Mouse (Mus musculus) left cerebral cortex, adult 9 months (tissue): Measurements from ENCODE around the gene Prkcd.

ENCODE experiments used
- DNase-seq, 2 experiments: peaks; one replicate each; pipeline ENCODE4 v3.0.0; 2022; ENCODE audit warnings: low spot score in 2 of 2

The Prkcd gene

DNA sequence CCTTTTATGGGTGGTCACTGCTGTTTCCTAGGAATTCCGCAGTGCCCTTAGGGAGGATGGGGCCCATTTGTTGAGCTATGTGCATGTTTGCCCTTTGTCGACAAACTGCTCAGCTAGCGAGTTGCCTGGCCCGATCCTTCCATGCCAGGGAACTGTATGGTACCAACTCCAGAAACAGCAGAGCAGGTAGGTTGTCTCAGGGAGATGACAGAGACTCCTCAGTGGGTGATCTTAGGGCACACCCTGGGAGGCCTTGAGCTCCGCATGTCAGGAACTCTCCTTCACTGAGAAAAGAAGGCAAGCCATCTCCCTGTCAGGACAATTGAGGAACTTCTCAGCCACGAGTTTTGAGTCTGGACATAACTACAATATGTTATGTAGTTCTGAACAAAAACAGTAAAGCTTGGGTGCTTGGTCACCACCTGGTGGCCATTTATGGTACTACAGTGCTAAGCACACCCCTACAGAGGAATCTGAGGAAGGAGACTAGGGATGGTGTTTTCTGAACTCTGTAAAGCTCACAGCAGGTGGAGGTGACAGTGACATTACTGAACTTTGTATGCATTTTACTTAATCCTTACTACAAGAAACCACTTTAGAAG is 51.9 kb downstream of the Prkcd start:
- peak in 1 of 2 experiments; percentile 88 for DNase-seq

DNA sequence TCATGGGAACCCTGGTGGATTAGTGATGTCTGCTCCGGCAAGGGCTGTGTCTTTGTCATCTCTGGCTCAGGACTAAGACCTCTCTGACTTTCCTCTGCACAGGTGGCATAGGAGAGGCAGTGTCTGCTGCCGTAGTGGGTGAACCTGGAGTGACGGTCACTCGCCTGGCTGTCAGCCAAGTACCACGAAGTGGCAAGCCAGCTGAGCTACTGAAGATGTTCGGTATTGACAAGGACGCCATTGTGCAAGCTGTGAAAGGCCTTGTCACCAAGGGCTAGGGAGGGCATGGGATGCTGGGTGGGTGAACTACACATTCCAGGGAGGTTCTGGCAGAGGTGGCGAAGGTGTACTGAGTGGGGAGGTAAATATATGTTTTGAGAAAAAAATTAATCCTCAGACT is 52.8 kb downstream of the Prkcd start:
- no peak for DNase-seq

DNA sequence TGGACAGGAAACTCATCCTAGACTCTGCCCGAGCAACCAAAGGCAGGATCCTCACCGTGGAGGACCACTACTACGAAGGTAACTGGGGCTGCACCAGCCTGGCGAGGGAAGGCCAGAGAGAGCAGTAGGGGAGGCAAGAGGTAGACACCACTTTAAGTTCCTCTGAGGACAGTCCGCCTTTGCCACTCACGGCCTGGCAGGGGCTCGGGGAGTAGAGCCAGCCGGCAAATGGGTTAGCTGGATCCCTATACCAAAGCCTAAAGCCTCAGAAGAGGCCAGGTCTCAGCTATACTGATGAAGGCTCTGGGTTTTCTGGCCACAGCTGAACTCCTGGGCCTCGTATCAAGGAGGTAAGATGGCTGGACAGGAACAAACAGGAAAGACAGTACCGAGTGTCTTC is 53.8 kb downstream of the Prkcd start:
- DNase-seq, result no peak

DNA sequence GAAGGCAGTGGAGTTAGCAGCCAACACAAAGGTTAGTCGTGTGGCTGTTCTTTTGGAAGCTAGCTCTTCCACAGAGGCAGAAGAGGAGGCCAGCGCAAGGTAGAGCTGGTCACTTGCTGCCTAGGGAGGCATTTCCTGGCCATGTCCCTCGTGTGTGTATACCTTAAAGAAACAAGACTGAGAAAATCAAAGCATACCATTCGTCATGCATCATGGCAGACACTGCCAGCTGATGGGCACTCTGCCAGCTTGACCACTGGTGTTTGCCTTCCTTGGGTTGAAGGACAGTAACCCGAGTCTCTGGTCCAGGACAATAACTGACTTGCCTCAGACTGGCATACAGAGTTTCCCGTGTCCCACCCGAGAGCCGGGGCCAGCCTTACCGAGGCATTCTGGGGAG is 55.7 kb downstream of the Prkcd start:
- no peak for DNase-seq

DNA sequence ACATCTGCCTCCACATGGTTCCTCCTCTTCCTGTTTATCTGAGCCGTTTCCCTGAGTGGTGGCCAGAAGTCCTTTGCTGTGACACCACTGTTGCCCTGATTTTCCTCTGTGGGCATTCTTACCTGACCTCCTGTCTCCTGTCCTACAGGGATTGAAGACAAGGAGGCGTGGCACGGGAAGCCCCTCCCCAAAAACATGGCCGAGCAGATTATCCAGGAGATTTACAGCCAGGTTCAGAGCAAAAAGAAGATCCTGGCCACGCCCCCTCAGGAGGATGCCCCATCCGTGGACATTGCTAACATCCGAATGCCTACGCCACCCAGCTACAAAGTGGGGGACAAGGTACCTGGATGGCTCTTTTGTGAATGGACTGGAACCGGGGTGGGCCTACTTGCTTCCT is 58.0 kb downstream of the Prkcd start:
- no peak for DNase-seq

DNA sequence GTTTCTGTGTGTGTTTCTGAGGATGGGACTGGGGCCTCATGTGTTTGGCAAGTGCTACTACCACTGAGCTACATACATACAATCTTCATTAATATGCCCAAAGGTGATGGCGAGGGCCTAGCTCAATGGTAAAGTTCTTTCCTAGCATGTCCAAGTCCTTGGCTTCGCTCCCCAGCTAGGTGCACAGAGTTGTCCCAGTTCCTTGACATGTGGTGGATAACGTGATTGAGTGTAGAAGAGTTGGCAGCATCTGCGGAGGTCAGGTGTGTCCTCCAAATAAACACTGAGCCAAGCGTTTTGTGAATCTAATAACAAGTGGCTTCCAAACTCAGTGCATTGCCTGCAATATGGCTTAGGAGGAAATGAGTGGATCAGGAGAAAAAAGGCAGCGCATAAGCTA is 59.7 kb downstream of the Prkcd start:
- no peak for DNase-seq

DNA sequence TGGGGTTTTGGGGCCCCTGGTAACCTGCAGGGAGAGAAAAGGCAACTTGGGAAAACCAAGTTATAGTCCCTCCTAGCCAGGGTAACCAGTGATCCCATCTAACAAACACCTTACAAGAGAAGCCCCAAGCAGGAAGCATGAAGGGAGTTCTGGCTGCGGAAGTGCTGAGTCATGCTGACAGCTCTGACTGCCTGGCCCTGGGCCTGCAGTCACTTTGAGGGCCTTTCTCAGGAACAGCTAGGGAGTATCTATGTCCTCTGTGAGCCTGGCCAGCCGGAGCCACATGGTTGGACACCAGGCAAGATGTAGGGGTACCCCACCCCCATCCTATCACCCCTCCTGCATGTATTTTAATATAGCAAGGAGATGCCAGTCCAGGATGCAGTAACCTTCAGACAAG is 61.6 kb downstream of the Prkcd start:
- DNase-seq, result peak in 1 of 2 experiments; percentile 56

DNA sequence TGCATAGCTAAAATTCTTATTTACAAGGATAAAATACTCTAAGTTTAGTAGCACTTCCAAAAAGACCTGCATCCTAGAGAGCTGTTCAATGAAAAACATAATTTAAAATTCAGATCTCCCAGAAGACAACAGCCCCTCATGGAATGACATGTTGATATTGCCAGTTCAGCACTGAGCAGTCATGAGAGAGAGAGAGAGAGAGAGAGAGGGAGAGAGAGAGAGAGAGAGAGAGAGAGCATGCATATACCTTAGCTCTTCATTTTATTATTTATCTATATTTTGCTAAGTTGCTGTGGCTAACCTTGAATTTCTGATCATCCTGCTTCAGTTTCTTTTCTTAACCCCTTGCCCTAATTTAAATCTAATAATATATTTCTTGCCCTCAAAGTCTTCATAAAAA is 63.7 kb downstream of the Prkcd start:
- DNase-seq, result no peak

DNA sequence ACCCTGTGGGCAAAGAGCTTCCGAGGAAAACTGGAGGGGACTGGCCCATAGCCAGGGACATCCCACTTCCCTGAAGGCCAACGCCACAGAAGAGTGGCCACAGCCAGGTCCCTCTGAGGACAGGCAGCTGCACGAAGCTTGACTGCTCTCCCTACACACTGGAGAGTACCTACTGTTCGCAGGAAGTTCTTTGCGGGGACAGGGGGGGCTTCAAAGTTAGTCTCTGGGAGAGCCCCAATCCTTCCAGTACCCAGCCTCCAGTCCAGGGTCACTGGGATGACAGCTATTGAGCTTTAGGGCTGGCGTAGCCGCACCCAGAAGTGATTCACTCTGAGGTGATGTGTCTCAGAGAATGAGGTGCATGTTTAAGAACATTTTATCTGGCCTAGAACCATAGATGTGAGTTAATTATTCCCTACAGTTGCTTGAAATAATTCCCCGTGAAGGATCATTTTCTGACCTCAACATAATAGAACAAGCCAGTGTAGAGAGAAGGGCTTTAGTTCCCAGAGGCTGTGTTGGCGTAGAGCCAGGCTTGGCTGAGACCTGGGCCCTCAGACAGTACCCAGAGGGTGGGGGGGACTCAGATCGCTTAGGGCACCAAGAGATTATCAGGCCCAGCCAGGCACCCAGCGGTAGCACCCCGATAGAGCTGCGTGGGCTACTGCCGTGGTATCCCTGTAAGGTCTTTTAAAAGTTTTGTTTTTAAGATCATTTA is 64.4 kb downstream of the Prkcd start:
- no peak for DNase-seq

DNA sequence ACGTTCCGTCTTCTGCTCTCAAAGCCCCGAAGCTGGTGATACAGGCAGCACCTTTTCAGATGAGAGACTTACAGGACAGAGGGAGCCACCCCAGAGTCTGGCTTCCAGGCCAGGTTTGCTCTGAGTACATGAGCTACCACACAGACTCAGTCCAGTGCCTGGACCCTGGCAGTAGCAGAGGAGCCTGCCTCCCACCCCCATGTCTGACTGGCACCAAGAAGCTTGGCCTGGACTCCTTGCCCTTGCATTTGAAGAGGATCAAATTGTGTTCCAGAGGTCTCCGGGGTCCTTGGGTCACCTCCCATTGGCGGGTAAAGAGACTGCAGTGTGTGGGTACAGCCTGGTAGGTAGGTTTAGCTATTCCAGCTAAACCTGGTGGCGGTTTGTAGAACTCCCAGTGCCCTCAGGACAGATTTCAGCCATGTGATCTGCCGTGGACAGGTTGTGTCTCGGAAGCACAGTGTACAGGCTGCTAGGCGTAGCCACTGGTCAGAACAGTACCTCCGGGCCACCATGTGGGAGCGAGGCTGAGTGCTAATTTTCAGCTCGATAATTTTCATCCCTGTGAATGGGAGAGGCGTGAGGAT is 65.1 kb downstream of the Prkcd start:
- no peak for DNase-seq

DNA sequence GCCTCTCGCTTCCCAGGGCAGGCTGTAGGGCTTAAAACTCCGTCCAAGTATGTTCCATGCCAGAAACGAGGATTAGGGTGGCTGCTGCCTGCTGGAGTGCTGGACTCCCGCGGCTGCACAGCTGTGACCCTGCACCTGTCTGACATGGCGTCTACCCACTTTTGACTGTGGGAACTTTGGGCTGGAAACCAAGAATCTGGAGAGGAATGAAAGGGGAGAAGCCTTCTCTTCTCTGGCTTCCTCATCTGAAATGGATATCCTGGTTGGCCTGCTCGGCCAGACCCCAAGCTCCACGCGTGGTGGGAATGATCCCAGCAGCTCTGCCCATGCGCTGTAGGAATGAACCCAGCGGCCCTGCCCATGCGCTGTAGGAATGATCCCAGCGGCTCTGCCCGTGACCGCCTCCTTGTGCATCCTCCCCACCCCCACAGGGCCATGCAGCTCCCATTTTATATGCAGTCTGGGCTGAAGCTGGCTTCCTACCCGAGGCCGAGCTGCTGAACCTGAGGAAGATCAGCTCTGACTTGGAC is 66.6 kb downstream of the Prkcd start:
- no peak for DNase-seq

DNA sequence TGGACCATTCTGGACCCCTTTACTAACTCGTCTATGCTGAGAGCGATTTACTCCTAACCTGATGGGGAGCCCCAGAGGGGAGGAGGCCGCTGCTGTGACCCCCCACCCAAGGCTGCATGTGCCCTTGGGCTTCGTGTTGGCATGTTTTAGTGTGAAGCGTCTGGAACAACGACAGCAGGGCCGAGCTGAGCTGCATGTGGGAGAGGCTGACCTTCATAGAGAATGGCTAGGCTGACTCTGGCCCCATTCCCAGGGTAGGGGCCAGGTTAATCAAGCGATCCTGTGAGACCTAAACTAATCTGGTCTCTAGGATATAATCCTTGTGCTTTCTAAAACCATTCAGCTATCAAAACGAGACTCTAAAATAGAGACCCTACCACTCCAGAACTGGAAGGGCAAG is 68.3 kb downstream of the Prkcd start:
- DNase-seq, result no peak

DNA sequence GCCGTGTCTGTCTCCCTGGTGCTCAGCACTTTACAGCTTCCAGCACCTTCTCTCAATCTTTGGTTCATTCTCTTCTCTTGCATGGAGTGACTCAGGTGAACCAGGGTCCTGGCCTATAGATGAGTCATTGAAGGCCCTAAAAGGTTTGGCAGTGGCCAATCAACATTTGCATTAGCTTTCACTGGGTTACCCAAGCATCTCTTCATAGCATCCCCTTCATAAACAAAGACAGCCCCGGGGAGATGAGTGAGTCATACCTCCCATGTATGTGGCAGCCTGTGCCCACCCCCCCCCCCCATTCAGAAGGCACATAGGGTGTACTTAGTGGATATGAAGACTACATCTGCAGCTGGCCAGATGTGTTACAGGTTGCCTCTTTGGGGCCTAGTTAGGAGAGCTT is 69.4 kb downstream of the Prkcd start:
- no peak for DNase-seq

DNA sequence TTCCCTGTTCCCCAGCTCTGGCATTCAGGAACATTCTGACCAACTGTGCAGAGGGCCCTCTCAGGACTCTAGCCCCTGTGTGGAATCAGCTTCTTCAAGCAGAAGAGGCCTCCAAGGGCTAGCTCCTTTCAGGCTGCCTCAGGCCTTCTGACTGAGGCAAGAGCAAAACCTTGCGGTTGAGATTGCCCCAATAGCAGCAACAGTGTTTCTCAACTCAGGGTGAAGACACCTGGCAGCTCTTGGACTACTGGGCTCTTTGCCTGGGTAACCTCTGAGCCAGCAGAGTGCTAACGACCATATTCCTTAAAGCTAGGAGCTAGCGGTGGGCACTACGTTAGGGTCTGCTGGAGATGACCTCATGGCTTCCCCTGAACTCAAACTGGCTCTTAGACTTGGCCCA is 72.8 kb downstream of the Prkcd start:
- no peak for DNase-seq

DNA sequence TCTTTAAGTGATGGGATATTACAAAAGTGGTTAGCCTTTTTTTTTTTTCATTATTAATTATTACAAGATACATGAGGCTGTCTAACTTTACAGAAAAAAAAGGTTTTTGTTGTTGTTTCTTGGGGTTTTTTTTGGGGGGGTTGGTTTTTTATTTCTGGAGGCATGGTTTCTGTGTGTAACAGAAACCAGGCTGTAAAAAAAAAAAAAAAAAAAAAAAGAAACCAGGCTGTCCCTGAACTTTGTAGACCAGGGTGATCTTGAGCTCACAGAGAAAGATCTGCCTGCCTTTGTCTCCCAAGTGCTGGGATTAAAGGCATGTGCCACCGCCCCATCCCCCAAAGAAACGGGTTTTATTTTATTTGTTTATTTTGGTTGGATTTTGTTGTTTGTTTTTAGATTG is 74.0 kb downstream of the Prkcd start:
- DNase-seq, result no peak

DNA sequence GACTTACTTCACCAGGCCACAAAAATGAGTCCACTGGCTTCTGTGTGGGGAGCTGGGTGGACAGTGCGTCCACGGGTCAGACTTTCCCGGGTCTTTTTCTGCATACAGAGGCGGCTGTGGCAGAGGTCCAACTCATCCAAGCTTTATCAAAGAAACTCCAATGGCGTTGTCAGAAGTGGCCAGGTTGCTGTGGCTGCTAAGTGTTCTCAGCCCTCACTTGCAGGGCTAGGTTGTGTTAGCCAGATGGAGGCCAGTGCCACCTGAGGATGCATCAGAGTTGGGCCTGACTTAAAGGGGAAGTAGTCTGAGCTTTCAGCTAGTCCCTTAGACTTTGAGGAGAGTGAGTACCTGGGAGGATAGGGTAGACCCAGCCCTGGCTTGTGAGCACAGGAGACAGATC is 74.5 kb downstream of the Prkcd start:
- no peak for DNase-seq

DNA sequence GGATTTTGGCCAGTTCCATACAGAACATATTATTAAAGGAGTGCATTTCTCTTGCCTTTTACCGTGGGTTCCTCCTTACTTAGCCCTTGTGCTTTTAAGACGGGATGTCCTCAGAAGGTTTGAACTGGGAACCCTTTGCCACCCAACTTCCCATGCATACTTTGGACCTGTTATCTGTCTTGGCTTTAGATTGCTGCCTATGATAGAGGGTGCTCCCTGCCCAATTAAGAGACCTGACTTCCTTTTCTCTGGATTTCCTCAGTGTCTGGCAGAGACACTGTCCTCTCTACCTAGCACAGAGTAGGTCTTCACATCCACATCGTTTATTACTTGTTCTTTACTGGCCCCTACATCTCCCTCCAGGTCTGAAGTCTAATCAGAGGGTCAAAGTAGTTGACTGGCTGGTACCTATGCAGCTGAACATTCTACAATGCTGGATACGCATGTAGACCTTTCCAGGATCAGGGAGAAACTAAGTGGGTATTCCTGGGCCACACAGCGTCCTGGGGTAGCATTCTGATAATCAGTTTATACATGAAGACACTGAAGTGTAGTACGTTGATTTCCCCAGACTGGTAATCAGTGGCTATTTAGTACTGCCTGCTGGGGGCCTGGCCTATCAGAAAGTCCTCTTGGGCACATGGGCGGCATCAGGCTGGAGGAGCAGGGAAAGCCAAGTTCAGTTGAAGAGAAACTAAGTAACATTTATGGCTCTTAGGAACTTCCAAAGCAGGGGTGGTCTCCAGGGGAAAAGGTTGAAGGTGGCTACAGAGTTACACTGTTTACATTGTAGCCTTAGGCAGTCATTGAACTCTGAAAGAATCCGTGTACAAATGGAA is 75.6 kb downstream of the Prkcd start:
- DNase-seq, result no peak

DNA sequence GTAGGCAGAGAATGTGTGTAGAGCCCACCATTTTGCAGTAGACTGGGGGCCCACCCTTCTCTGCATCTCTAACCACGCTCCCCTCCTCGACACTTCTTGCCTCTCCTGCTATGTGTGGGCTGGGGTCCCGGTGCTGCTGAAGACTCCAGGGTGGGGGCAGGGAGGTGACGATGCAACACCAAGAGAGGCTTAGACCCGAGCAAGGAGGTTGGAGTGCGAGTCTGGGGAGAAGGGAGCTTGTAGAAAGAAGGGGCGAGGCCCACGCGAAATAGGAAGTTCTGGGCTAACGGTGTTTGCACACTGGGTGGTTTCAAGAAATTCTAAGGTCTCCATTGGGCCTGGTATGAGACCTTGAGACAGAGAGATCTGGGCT is 76.2 kb downstream of the Prkcd start:
- DNase-seq, result no peak

DNA sequence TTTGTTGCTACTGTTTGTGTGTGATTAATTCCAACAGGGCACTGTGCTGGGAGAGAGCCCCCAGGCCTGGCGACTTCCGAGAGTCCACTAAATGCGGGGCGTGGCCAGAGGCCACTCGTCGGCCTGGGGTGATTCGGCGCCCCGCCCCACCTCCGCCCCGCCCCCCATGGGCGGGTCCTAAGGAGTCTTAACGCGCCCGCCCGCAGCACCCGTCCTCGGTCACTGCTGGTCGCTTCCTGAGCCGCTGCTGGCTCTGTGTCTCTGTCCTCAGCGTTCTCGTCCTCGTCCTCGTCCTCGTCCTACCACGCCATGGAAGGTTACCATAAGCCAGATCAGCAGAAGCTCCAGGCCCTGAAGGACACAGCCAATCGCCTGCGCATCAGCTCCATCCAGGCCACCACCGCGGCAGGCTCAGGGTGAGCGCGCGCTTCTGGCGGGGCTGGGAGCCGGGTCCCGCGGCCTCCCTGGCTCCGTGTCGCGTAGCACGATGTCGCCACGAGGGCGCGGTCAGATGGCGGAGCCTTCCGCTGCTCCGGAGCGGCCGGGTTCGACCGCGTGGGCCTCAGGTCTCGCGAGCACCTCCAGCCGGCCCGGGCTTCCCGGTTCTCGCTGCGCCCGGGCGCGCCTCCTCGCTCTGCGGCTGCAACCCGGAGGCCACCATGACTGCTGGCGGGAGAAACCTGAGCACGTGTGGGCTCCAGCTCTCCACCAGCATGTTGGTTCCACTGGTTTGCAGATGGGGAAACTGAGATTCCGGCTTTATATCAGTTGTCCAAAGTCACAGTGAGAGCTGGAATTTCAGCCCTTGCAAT is 76.8 kb downstream of the Prkcd start:
- DNase-seq, result peak; percentile 68 to 93

DNA sequence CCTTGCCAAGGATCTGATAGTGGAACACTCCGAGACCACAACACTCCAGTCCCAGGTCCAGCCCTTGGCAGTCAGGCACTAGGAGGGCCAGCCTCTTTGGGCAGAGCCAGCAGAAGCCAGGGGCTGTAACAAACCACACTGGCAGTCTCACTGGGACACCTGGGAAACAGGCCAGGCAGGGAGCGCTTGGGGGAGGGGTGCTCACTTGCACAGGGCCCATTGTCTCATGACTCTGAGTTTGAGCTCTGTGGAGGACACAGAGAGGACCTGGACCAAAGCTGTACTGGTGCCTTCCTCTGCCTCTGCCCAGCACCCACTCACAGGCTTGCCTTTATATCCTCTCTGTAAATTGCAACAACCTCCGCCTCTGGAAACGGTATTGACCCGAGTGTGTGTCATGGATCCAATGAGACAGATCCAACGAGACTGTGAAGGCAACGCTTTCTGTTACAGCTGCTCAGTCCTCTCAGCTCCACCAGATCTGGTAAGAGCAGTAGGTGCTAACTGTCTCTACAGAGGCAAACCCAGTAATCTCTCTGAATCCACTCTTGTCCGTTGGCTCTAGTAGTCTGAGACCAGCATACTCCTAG is 77.8 kb downstream of the Prkcd start, which contains the start of gene Tkt:
Gene Tkt, plus strand, starts transcription at position 229 of the 590 bp plus-strand sequence.
- peak; percentile 77 to 87 for DNase-seq
